Mouse (Mus musculus) heart, embryonic 11.5 days (tissue): ENCODE data around the gene Coq4. TPM values are rescaled to one million over a fixed set of nuclear protein-coding genes. Genes with fewer than 3 reads are reported as not detected.

Experiments
- ATAC-seq: fragments of 200-750 bp; cut with Nextera tagmentation; replicated peaks from 2 replicates; pipeline ENCODE4 v1.8.0; 2017; ENCODE audit warnings: moderate library complexity; ENCODE audit not compliant: insufficient number of reproducible peaks, low FRiP score, low TSS enrichment
- H3K27ac ChIP-seq: fragments of 300-500 bp; sonication (generic); 2 replicates; pipeline ENCODE4 v1.5.1; 2014; ENCODE audit warnings: mild to moderate bottlenecking, low read depth, low read length
- H3K27me3 ChIP-seq: fragments of 300-500 bp; sonication (generic); 2 replicates; pipeline ENCODE4 v1.6.1; 2014; ENCODE audit warnings: mild to moderate bottlenecking, low read length, mixed read lengths; ENCODE audit not compliant: control insufficient read depth, insufficient read depth
- H3K36me3 ChIP-seq: fragments of 300-500 bp; sonication (generic); 2 replicates; pipeline ENCODE4 v1.6.1; 2014; ENCODE audit warnings: mild to moderate bottlenecking, low read length, moderate library complexity, mixed read lengths; ENCODE audit not compliant: control insufficient read depth, insufficient read depth
- H3K4me1 ChIP-seq: fragments of 300-500 bp; sonication (generic); 2 replicates; pipeline ENCODE4 v1.6.1; 2014; ENCODE audit warnings: low read length; ENCODE audit not compliant: control insufficient read depth, insufficient read depth
- H3K4me2 ChIP-seq: fragments of 300-500 bp; sonication (generic); 2 replicates; pipeline ENCODE4 v1.6.1; 2014; ENCODE audit warnings: mild to moderate bottlenecking, moderate library complexity
- H3K4me3 ChIP-seq: fragments of 300-500 bp; sonication (generic); 2 replicates; pipeline ENCODE4 v1.5.1; 2014; ENCODE audit warnings: low read depth, low read length
- H3K9ac ChIP-seq: fragments of 300-500 bp; sonication (generic); 2 replicates; pipeline ENCODE4 v1.6.1; 2014; ENCODE audit warnings: mild to moderate bottlenecking, low read depth, low read length, moderate library complexity
- H3K9me3 ChIP-seq: fragments of 300-500 bp; sonication (generic); replicated peaks from 2 replicates; pipeline ENCODE4 v1.6.1; 2016; ENCODE audit warnings: low read length; ENCODE audit not compliant: control insufficient read depth
- WGBS: fragments of 180-500 bp; shearing (Covaris S2); extraction: QIAGEN DNeasy Blood & Tissue Kit; methylation state at CpG from one replicate; pipeline ENCODE4 v1.1.7; 2014; ENCODE audit not compliant: insufficient replicate concordance; 5-methylcytosine and 5-hydroxymethylcytosine counted together
- polyA plus RNA-seq: library from polyadenylated mRNA; unstranded; fragments of >200 nt; fragmentation: Nextera tagmentation; extraction: Ambion mirVana; gene quantifications from 2 replicates; pipeline ENCODE4 v1.2.1, GENCODE M21; 2014

Gene Coq4
- polyA plus RNA-seq, 1 experiment from 2014 or later: 30.2 TPM

DNA sequence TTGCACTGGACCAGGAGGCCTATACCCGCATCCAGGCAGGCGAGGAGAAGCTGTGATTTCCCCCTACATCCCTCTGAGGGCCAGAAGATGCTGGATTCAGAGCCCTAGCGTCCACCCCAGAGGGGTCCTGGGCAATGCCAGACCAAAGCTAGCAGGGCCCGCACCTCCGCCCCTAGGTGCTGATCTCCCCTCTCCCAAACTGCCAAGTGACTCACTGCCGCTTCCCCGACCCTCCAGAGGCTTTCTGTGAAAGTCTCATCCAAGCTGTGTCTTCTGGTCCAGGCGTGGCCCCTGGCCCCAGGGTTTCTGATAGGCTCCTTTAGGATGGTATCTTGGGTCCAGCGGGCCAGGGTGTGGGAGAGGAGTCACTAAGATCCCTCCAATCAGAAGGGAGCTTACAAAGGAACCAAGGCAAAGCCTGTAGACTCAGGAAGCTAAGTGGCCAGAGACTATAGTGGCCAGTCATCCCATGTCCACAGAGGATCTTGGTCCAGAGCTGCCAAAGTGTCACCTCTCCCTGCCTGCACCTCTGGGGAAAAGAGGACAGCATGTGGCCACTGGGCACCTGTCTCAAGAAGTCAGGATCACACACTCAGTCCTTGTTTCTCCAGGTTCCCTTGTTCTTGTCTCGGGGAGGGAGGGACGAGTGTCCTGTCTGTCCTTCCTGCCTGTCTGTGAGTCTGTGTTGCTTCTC lies 28.5 kb downstream of the Coq4 start:
- peaks cover 6% of the 10 kb centered on the region; the same call in 1 of the 2 replicates for H3K4me1 ChIP-seq
- H3K4me2 ChIP-seq: no peak overlapping the region
- H3K27me3 ChIP-seq: no peaks in the 10 kb centered on the region
- WGBS: 70% methylated on average over 11 of the region's 11 CpGs
- no peak for ATAC-seq
- no peak overlapping the region for H3K27ac ChIP-seq
- no peaks in the 10 kb centered on the region for H3K9me3 ChIP-seq
- peaks cover 23% of the 10 kb centered on the region for H3K36me3 ChIP-seq
- H3K4me3 ChIP-seq: no peak overlapping the region
- no peak overlapping the region for H3K9ac ChIP-seq

DNA sequence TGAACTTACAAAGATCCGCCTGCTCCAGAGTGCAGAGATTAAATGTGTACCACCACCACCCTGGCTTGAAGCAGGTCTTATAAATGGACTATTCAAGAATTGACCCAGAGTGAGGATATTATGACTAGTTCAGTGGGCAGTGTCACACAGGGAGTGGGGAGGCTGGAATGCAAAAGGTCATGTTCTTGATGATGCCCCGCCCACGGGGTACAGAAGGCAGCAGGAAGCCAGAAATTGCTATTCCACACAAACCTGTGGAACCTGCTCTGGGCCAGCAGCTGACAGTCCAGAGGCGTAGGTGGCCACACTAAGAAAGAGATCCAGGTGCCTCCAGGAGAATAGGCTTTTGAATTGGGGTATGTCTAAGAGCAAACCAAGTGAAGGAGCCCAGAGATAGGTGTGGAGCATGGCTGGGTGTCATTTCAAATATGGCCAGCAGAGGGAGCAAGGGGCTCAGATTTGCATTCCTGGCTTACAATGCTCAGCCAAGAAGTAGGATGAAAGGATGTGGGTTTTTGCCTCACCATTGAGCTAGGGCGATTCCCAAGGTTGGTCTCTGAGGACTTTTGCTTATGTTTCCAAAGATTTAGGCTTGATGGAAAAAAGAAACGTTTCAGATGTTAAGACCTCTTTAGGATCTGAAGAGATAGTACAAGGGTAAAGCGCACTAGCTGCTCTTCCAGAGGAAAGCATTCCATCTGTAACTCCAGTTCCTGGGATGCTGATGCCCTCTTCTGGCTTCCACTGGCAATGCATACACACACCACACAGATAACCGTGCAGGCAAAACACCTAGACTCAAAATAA lies 30.3 kb downstream of the Coq4 start:
- Histone ChIP-seq H3K9ac (no peak overlapping the region), H3K4me2 (peak overlapping the region; percentile 41), H3K27ac (no peak overlapping the region), H3K27me3 (no peaks in the 10 kb centered on the region), H3K4me1 (peaks cover 6% of the 10 kb centered on the region; the same call in 1 of the 2 replicates), H3K4me3 (no peak overlapping the region; the same call in 1 of the 2 replicates), H3K36me3 (peaks cover 13% of the 10 kb centered on the region), H3K9me3 (no peaks in the 10 kb centered on the region)
- ATAC-seq: no peak
- WGBS: 37% methylated on average over 8 of the region's 8 CpGs

DNA sequence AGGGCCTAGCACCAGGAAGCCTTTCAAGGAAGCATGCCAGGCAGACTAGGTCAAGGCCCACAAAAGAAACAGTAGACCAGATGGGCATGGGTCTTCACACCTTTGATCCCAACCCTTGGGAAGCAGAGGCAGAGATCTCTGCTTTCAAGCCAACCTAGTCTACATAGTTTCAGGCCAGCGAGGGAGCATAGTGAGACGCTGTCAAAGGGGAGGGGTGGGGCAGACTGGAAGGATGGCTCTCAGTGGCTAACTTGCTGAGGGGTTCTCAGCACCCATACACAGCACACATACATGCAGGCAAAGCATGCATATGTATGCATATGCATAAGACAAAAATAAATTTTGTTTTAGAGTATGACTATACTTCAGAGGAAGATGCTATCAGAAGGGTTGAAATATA lies 32.1 kb downstream of the Coq4 start:
- Histone ChIP-seq H3K4me2 (peak overlapping the region; percentile 84), H3K4me3 (no peak overlapping the region; the same call in 1 of the 2 replicates), H3K4me1 (peaks cover 6% of the 10 kb centered on the region; the same call in 1 of the 2 replicates), H3K9ac (no peak overlapping the region), H3K27me3 (no peaks in the 10 kb centered on the region), H3K27ac (0 out of 2 replicates have a peak overlapping the region, but pooled peaks have one; percentile 10), H3K9me3 (no peaks in the 10 kb centered on the region), H3K36me3 (peaks cover 4% of the 10 kb centered on the region; the same call in 1 of the 2 replicates)
- ATAC-seq: no peak
- 15% methylated on average over 2 of the region's 2 CpGs for WGBS

DNA sequence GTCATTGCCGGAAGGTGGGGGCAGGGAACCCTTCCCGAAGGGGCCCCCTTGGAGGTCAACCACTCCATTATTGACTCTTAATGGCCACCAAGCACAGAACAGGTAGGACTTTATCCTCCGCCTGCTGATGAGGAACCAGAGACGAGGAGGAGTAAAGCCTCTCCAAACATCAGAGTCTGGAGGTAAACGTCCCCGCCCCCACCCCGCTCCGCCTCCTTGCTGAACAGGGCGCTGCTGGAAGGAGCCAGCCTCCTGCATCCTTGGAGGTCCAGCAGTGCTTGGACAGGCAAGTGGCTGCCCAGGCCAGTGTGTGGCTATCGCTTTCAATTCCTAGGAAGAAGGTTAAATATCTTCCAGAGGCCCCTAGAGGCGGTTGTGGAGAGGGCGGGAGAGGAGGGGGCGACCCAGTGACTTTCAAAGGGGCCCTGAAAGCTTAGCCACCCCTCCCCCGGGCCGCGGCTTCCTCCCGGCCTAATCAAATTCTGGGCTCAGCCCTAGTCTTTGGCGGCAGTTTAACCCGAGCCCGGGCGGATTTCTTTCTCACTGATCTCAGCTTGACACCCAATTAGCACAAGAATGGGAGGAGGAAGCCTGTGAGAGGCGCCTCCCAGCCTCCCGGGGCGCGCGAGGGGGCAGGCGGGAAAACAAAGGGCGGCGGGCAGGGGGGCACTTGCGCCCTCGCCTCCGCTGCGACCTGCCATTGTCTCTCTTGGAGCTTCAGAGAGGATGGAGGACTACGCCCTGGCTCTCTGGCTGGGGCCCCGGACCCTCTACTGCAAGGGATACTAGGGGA lies 32.9 kb downstream of the Coq4 start, which contains the start of gene Urm1:
TSS of gene Urm1 (plus strand) at position 51 of the 793 bp plus-strand sequence.
- Histone ChIP-seq H3K9ac (peak within 1 kb of the TSS; percentile 82), H3K4me1 (peaks cover 6% of the 10 kb centered on the region; the same call in 1 of the 2 replicates), H3K36me3 (no peaks in the 10 kb centered on the region), H3K9me3 (no peaks in the 10 kb centered on the region), H3K4me3 (peak within 1 kb of the TSS; percentile 53), H3K27me3 (no peaks in the 10 kb centered on the region), H3K27ac (peak within 1 kb of the TSS; percentile 95), H3K4me2 (peak within 1 kb of the TSS; percentile 84)
- WGBS: 2% methylated on average over 35 of the region's 35 CpGs
- peak; percentile 62 for ATAC-seq

DNA sequence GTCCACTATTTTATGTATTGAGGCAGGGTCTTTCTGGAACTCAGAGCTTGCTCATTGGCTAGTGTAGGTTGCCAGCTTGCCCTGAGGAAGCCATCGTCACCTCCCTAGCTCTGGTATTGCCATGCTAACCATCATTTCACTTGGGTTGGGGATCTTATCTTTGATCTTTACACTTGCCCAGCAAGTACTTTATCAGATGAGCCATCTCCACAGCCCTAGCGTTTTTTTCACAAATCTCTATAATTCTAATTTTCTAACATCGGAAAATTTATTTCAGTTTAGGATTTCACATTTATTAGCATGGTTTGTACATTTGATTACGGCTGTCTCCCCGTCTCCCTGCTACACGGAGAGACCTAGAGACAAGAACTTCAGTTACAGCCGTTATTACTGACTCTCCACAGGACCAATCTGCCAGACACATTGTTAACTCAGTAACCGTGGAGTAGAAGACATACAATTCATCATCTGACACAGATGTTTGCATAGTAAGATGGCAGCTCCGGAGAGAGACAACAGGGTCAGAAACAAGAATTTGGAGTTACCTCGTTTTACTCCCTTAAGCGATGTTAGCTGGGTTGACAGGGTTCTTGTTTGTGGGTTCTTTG lies 39.1 kb downstream of the Coq4 start:
- H3K9ac ChIP-seq: peak overlapping the region; percentile 89
- H3K9me3 ChIP-seq: no peaks in the 10 kb centered on the region
- H3K27me3 ChIP-seq: no peaks in the 10 kb centered on the region
- ATAC-seq: no peak
- 0 out of 2 replicates have a peak, but pooled peaks cover 8% of the 10 kb centered on the region for H3K4me1 ChIP-seq
- WGBS: 12% methylated on average over 11 of the region's 11 CpGs
- peak overlapping the region; percentile 88 for H3K4me3 ChIP-seq
- no peaks in the 10 kb centered on the region for H3K36me3 ChIP-seq
- peak overlapping the region; percentile 66 for H3K4me2 ChIP-seq
- peak overlapping the region; percentile 86 for H3K27ac ChIP-seq

DNA sequence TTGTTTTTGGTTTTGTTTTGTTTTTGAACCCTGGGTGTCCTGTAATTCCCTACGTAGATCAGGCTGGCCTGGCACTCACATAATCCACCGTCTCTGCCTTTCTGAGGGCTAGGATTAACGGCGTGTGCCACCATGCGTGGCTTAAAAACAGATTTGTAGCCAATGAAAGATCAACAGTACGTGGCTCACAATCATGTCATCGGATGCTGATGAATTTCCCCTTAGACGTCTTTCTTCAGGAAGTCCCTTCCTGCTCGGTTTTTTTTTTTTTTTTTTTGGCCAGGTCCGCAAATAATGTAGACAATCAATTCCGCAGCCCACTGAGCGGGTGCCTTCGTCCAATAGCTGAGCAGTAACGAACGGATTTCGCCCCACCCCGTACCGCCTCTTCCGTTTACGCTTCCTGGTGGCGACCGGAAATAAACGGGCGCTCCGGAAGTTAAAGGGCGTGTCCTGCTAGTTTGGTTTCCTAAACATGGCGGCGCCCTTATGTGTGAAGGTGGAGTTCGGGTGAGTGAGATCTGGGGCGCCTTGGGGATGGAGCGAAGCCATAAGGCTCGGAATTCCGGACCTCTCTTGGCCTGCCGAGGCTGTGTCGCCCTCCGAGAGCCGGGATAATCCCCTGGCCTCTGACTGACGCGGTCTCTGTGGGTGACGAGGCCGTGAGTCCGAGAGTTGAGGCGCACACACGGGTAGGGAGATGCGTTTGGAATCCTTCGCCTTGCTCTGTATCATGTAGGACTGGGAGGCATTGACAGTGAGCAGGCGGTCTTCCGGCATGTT lies 39.8 kb downstream of the Coq4 start:
- H3K9ac ChIP-seq: peak overlapping the region; percentile 89
- ATAC-seq: peak; percentile 87
- peak overlapping the region; percentile 75 for H3K4me2 ChIP-seq
- no peaks in the 10 kb centered on the region for H3K27me3 ChIP-seq
- peak overlapping the region; percentile 88 for H3K4me3 ChIP-seq
- 0 out of 2 replicates have a peak, but pooled peaks cover 8% of the 10 kb centered on the region for H3K4me1 ChIP-seq
- H3K27ac ChIP-seq: peak overlapping the region; percentile 86
- no peaks in the 10 kb centered on the region for H3K9me3 ChIP-seq
- WGBS: under 1% methylated on average over 48 of the region's 48 CpGs
- 0 out of 2 replicates have a peak, but pooled peaks cover 3% of the 10 kb centered on the region for H3K36me3 ChIP-seq

DNA sequence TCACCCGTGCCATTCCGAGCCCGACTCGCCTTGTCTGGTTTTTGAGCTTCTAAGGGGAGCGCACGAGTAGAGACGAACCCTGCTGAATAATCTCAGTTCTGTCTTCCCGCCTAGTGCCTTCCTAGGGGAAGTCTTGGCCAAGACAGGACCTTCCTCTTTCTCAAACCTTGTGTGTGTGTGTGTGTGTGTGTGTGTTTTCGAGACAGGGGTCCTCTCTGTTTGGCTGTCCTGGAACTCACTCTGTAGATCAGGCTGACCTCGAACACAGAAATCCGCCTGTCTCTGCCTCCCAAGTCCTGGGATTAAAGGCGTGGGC lies 40.4 kb downstream of the Coq4 start:
- Histone ChIP-seq H3K9ac (peak overlapping the region; percentile 89), H3K27ac (peak overlapping the region; percentile 64; the same call in 1 of the 2 replicates), H3K9me3 (no peaks in the 10 kb centered on the region), H3K4me1 (0 out of 2 replicates have a peak, but pooled peaks cover 8% of the 10 kb centered on the region), H3K4me2 (peak overlapping the region; percentile 75), H3K4me3 (peak overlapping the region; percentile 88), H3K36me3 (peaks cover 5% of the 10 kb centered on the region; the same call in 1 of the 2 replicates), H3K27me3 (no peaks in the 10 kb centered on the region)
- no peak for ATAC-seq
- 4% methylated on average over 12 of the region's 12 CpGs for WGBS
